Mouse (Mus musculus): ENCODE measurements around the gene Ptprd. TPM values are rescaled to one million over a fixed set of nuclear protein-coding genes. Genes with fewer than 3 reads are reported as not detected.

Ptprd gene
- polyA plus RNA-seq, 1 experiment = 0.15 TPM

- TF ChIP-seq CTCF (IDR thresholded peaks at IDR 0.05; ENCODE audit: extremely low read depth, insufficient read depth, insufficient read length, insufficient replicate concordance) (no peak), POLR2A (IDR thresholded peaks at IDR 0.05; ENCODE audit: low read depth, low read length) (no peak)
- Histone ChIP-seq H3K4me3 (ENCODE audit: extremely low read depth, insufficient read depth, insufficient read length) (no peak overlapping the region), H3K27ac (ENCODE audit: insufficient read depth, low read length) (no peak overlapping the region), H3K27me3 (ENCODE audit: control insufficient read depth, insufficient read depth, low read length) (no peaks in the 10 kb centered on the region), H3K36me3 (ENCODE audit: control insufficient read depth, insufficient read depth, low read length) (no peaks in the 10 kb centered on the region), H3K4me1 (ENCODE audit: control insufficient read depth, insufficient read depth, insufficient read length) (no peaks in the 10 kb centered on the region)
- no peak for DNase-seq (ENCODE audit: low read depth in 1 of 2, low spot score in 2 of 2)
- WGBS = 93% methylated on average over 4 of the region's 4 CpGs
Measured at GRCm38 (mm10) chr4:76091845-76092244, 2119.9 kb downstream of the Ptprd start.

GRCm38 (mm10) chr4:76089866-76090265 is 2121.9 kb downstream of the Ptprd start:
- H3K27me3 ChIP-seq (ENCODE audit: control insufficient read depth, insufficient read depth, low read length) = no peaks in the 10 kb centered on the region
- H3K4me1 ChIP-seq (ENCODE audit: control insufficient read depth, insufficient read depth, insufficient read length) = no peaks in the 10 kb centered on the region
- H3K27ac ChIP-seq (ENCODE audit: insufficient read depth, low read length) = no peak overlapping the region
- H3K36me3 ChIP-seq (ENCODE audit: control insufficient read depth, insufficient read depth, low read length) = no peaks in the 10 kb centered on the region
- no peak for DNase-seq (ENCODE audit: low read depth in 1 of 2, low spot score in 2 of 2)
- no peak overlapping the region for H3K4me3 ChIP-seq (ENCODE audit: extremely low read depth, insufficient read depth, insufficient read length)
- no peak for TF ChIP-seq CTCF (IDR thresholded peaks at IDR 0.05; ENCODE audit: extremely low read depth, insufficient read depth, insufficient read length, insufficient replicate concordance)
- TF ChIP-seq POLR2A (IDR thresholded peaks at IDR 0.05; ENCODE audit: low read depth, low read length) = no peak

- 82% methylated on average over 1 of the region's 1 CpGs for WGBS
Measured at GRCm38 (mm10) chr4:76076051-76076450, 2135.7 kb downstream of the Ptprd start.

GRCm38 (mm10) chr4:76073286-76073685 is 2138.5 kb downstream of the Ptprd start:
- 74% methylated on average over 3 of the region's 3 CpGs for WGBS
- no peak for DNase-seq (ENCODE audit: low read depth in 1 of 2, low spot score in 2 of 2)

More at GRCm38 (mm10) chr4:76076051-76076450, 2135.7 kb downstream of the Ptprd start:
- DNase-seq (ENCODE audit: low read depth in 1 of 2, low spot score in 2 of 2) = no peak
- Histone ChIP-seq H3K27me3 (ENCODE audit: control insufficient read depth, insufficient read depth, low read length) (no peaks in the 10 kb centered on the region), H3K36me3 (ENCODE audit: control insufficient read depth, insufficient read depth, low read length) (no peaks in the 10 kb centered on the region), H3K4me3 (ENCODE audit: extremely low read depth, insufficient read depth, insufficient read length) (no peak overlapping the region), H3K4me1 (ENCODE audit: control insufficient read depth, insufficient read depth, insufficient read length) (no peaks in the 10 kb centered on the region), H3K27ac (ENCODE audit: insufficient read depth, low read length) (no peak overlapping the region)
- TF ChIP-seq POLR2A (IDR thresholded peaks at IDR 0.05; ENCODE audit: low read depth, low read length) = no peak
- no peak for TF ChIP-seq CTCF (IDR thresholded peaks at IDR 0.05; ENCODE audit: extremely low read depth, insufficient read depth, insufficient read length, insufficient replicate concordance)

GRCm38 (mm10) chr4:76071720-76072119 is 2140.0 kb downstream of the Ptprd start:
- H3K4me3 ChIP-seq (ENCODE audit: extremely low read depth, insufficient read depth, insufficient read length) = no peak overlapping the region
- no peaks in the 10 kb centered on the region for H3K4me1 ChIP-seq (ENCODE audit: control insufficient read depth, insufficient read depth, insufficient read length)
- no peaks in the 10 kb centered on the region for H3K36me3 ChIP-seq (ENCODE audit: control insufficient read depth, insufficient read depth, low read length)
- DNase-seq (ENCODE audit: low read depth in 1 of 2, low spot score in 2 of 2) = no peak
- no peak overlapping the region for H3K27ac ChIP-seq (ENCODE audit: insufficient read depth, low read length)
- H3K27me3 ChIP-seq (ENCODE audit: control insufficient read depth, insufficient read depth, low read length) = no peaks in the 10 kb centered on the region
- WGBS = 89% methylated on average over 6 of the region's 6 CpGs
- TF ChIP-seq POLR2A (IDR thresholded peaks at IDR 0.05; ENCODE audit: low read depth, low read length) (no peak), CTCF (IDR thresholded peaks at IDR 0.05; ENCODE audit: extremely low read depth, insufficient read depth, insufficient read length, insufficient replicate concordance) (no peak)

More at GRCm38 (mm10) chr4:76073286-76073685, 2138.5 kb downstream of the Ptprd start:
- H3K4me3 ChIP-seq (ENCODE audit: extremely low read depth, insufficient read depth, insufficient read length) = no peak overlapping the region
- no peaks in the 10 kb centered on the region for H3K36me3 ChIP-seq (ENCODE audit: control insufficient read depth, insufficient read depth, low read length)
- no peaks in the 10 kb centered on the region for H3K27me3 ChIP-seq (ENCODE audit: control insufficient read depth, insufficient read depth, low read length)
- TF ChIP-seq CTCF (IDR thresholded peaks at IDR 0.05; ENCODE audit: extremely low read depth, insufficient read depth, insufficient read length, insufficient replicate concordance) (no peak), POLR2A (IDR thresholded peaks at IDR 0.05; ENCODE audit: low read depth, low read length) (no peak)
- H3K4me1 ChIP-seq (ENCODE audit: control insufficient read depth, insufficient read depth, insufficient read length) = no peaks in the 10 kb centered on the region
- no peak overlapping the region for H3K27ac ChIP-seq (ENCODE audit: insufficient read depth, low read length)

- DNase-seq (ENCODE audit: low read depth in 1 of 2, low spot score in 2 of 2) = no peak
- TF ChIP-seq CTCF (IDR thresholded peaks at IDR 0.05; ENCODE audit: extremely low read depth, insufficient read depth, insufficient read length, insufficient replicate concordance) (no peak), POLR2A (IDR thresholded peaks at IDR 0.05; ENCODE audit: low read depth, low read length) (no peak)
- no peaks in the 10 kb centered on the region for H3K36me3 ChIP-seq (ENCODE audit: control insufficient read depth, insufficient read depth, low read length)
- H3K27ac ChIP-seq (ENCODE audit: insufficient read depth, low read length) = no peak overlapping the region
- H3K27me3 ChIP-seq (ENCODE audit: control insufficient read depth, insufficient read depth, low read length) = no peaks in the 10 kb centered on the region
- no peaks in the 10 kb centered on the region for H3K4me1 ChIP-seq (ENCODE audit: control insufficient read depth, insufficient read depth, insufficient read length)
- 77% methylated on average over 2 of the region's 2 CpGs for WGBS
- no peak overlapping the region for H3K4me3 ChIP-seq (ENCODE audit: extremely low read depth, insufficient read depth, insufficient read length)
Measured at GRCm38 (mm10) chr4:76056836-76057235, 2154.9 kb downstream of the Ptprd start.

- TF ChIP-seq CTCF (IDR thresholded peaks at IDR 0.05; ENCODE audit: extremely low read depth, insufficient read depth, insufficient read length, insufficient replicate concordance) (no peak), POLR2A (IDR thresholded peaks at IDR 0.05; ENCODE audit: low read depth, low read length) (no peak)
- H3K36me3 ChIP-seq (ENCODE audit: control insufficient read depth, insufficient read depth, low read length) = no peaks in the 10 kb centered on the region
- no peaks in the 10 kb centered on the region for H3K27me3 ChIP-seq (ENCODE audit: control insufficient read depth, insufficient read depth, low read length)
- no peak overlapping the region for H3K4me3 ChIP-seq (ENCODE audit: extremely low read depth, insufficient read depth, insufficient read length)
- H3K4me1 ChIP-seq (ENCODE audit: control insufficient read depth, insufficient read depth, insufficient read length) = no peaks in the 10 kb centered on the region
- WGBS = 86% methylated on average over 2 of the region's 2 CpGs
- DNase-seq (ENCODE audit: low read depth in 1 of 2, low spot score in 2 of 2) = no peak
- H3K27ac ChIP-seq (ENCODE audit: insufficient read depth, low read length) = no peak overlapping the region
Measured at GRCm38 (mm10) chr4:76045650-76046049, 2166.1 kb downstream of the Ptprd start.
